Mouse (Mus musculus) embryonic facial prominence, embryonic 12.5 days (tissue): ENCODE measurements around the gene Zfp687. TPM values are rescaled to one million over a fixed set of nuclear protein-coding genes. Genes with fewer than 3 reads are reported as not detected.

Experiments
- microRNA-seq: library from miRNA; unstranded; fragments of <30 nt; microRNA quantifications from one replicate; pipeline ENCODE4, GENCODE M21; 2017
- polyA plus RNA-seq: library from polyadenylated mRNA; unstranded; fragments of >200 nt; fragmentation: Nextera tagmentation; extraction: Ambion mirVana; gene quantifications from 2 replicates; pipeline ENCODE4 v1.2.1, GENCODE M21; 2016

Zfp687 gene
- polyA plus RNA-seq, 1 experiment from 2014 or later, result 28.7 TPM

Small RNA genes lying within 50 kb of the gene (microRNA-seq; reads per million reads assigned to microRNA genes)
- gene Mir7013, result not detected

Other genes with a start within 250 kb of the Zfp687 start
- gene Cgn, start 229.0 kb downstream of the Zfp687 start, polyA plus RNA-seq, result 7.2 and 8.1 TPM in 2 replicates
- gene Pogz, start 177.9 kb downstream of the Zfp687 start, polyA plus RNA-seq, result 20.4 and 22.9 TPM in 2 replicates
- 313 and 349 TPM in 2 replicates for gene Psmb4, start 128.5 kb downstream of the Zfp687 start, polyA plus RNA-seq
- 18.7 and 18.8 TPM in 2 replicates for gene Selenbp1, start 82.4 kb downstream of the Zfp687 start, polyA plus RNA-seq
- gene Rfx5, start 61.4 kb downstream of the Zfp687 start, polyA plus RNA-seq, result 12.0 and 13.3 TPM in 2 replicates
- gene Pi4kb, start 40.7 kb downstream of the Zfp687 start, polyA plus RNA-seq, result 25.6 and 26.1 TPM in 2 replicates
- gene Psmd4, start 27.2 kb upstream of the Zfp687 start, polyA plus RNA-seq, result 295 TPM in 2 replicates
- gene Pip5k1a, start 91.5 kb upstream of the Zfp687 start, polyA plus RNA-seq, result 24.4 and 24.9 TPM in 2 replicates
- 221 and 227 TPM in 2 replicates for gene Vps72, start 95.6 kb upstream of the Zfp687 start, polyA plus RNA-seq
- 0.57 and 1.0 TPM in 2 replicates for gene Tmod4, start 109.0 kb upstream of the Zfp687 start, polyA plus RNA-seq
- 73.4 and 75.0 TPM in 2 replicates for gene Scnm1, start 118.6 kb upstream of the Zfp687 start, polyA plus RNA-seq
- gene Lysmd1, start 118.6 kb upstream of the Zfp687 start, polyA plus RNA-seq, result 18.2 and 19.4 TPM in 2 replicates
- 2.0 and 2.3 TPM in 2 replicates for gene Tnfaip8l2, start 126.9 kb upstream of the Zfp687 start, polyA plus RNA-seq
- gene Sema6c, start 145.0 kb upstream of the Zfp687 start, polyA plus RNA-seq, result 24.2 and 26.4 TPM in 2 replicates
- gene Gabpb2, start 202.5 kb upstream of the Zfp687 start, polyA plus RNA-seq, result 14.7 and 15.3 TPM in 2 replicates
- 82.3 and 86.8 TPM in 2 replicates for gene Cdc42se1, start 213.3 kb upstream of the Zfp687 start, polyA plus RNA-seq
- gene Mllt11, start 216.7 kb upstream of the Zfp687 start, polyA plus RNA-seq, result 24.9 and 32.9 TPM in 2 replicates
- 0.49 and 0.70 TPM in 2 replicates for gene Gm128, start 226.2 kb upstream of the Zfp687 start, polyA plus RNA-seq
- gene Bnipl, start 235.7 kb upstream of the Zfp687 start, polyA plus RNA-seq, result 1.8 and 2.5 TPM in 2 replicates